Mouse (Mus musculus) hindbrain, embryonic 11.5 days (tissue): ENCODE measurements at regions not wholly inside any gene's neighbourhood (a gene's known extent, or its start where the extent isn't known, plus 50 kb on each side); places are given as distances from the start of the nearest gene placed in this dataset.
A peak's percentile ranks its signal among the peaks of the same experiment; 100 is the strongest.

ENCODE experiments used
- ATAC-seq: fragments of 200-750 bp; cut with Nextera tagmentation; 2 replicates; pipeline ENCODE4 v1.8.0; 2017; ENCODE audit warnings: mild to moderate bottlenecking, moderate TSS enrichment, moderate library complexity; ENCODE audit not compliant: low FRiP score
- DNase-seq: peaks from one replicate; pipeline ENCODE4 v3.0.0-alpha.2; 2015; ENCODE audit warnings: low spot score
- H3K27ac ChIP-seq: fragments of 300-500 bp; sonication (generic); 2 replicates; pipeline ENCODE4 v1.5.1; 2014; ENCODE audit warnings: mild to moderate bottlenecking, low read depth, low read length
- H3K27me3 ChIP-seq: fragments of 300-500 bp; sonication (generic); 2 replicates; pipeline ENCODE4 v1.6.1; 2014; ENCODE audit warnings: mild to moderate bottlenecking, low read length, moderate library complexity, mixed read lengths; ENCODE audit not compliant: control insufficient read depth, insufficient read depth
- H3K36me3 ChIP-seq: fragments of 300-500 bp; sonication (generic); 2 replicates; pipeline ENCODE4 v1.6.1; 2014; ENCODE audit warnings: mild to moderate bottlenecking, low read length, moderate library complexity, mixed read lengths; ENCODE audit not compliant: control insufficient read depth, insufficient read depth
- H3K4me1 ChIP-seq: fragments of 300-500 bp; sonication (generic); replicated peaks from 2 replicates; pipeline ENCODE4 v1.6.1; 2014; ENCODE audit warnings: low read length, mixed read lengths; ENCODE audit not compliant: control insufficient read depth, insufficient read depth
- H3K4me2 ChIP-seq: fragments of 300-500 bp; sonication (generic); replicated peaks from 2 replicates; pipeline ENCODE4 v1.6.1; 2014; ENCODE audit warnings: mild to moderate bottlenecking, low read depth, low read length
- H3K4me3 ChIP-seq: fragments of 300-500 bp; sonication (generic); 2 replicates; pipeline ENCODE4 v1.5.1; 2014; ENCODE audit warnings: low read depth, low read length
- H3K9ac ChIP-seq: fragments of 300-500 bp; sonication (generic); 2 replicates; pipeline ENCODE4 v1.6.1; 2014; ENCODE audit warnings: low read depth, low read length
- H3K9me3 ChIP-seq: fragments of 300-500 bp; sonication (generic); 2 replicates; pipeline ENCODE4 v1.6.1; 2016; ENCODE audit warnings: low read length; ENCODE audit not compliant: control insufficient read depth
- WGBS: fragments of 180-500 bp; shearing (Covaris S2); extraction: QIAGEN DNeasy Blood & Tissue Kit; methylation state at CpG from one replicate; pipeline ENCODE4 v1.1.7; 2014; 5-methylcytosine and 5-hydroxymethylcytosine counted together

DNA sequence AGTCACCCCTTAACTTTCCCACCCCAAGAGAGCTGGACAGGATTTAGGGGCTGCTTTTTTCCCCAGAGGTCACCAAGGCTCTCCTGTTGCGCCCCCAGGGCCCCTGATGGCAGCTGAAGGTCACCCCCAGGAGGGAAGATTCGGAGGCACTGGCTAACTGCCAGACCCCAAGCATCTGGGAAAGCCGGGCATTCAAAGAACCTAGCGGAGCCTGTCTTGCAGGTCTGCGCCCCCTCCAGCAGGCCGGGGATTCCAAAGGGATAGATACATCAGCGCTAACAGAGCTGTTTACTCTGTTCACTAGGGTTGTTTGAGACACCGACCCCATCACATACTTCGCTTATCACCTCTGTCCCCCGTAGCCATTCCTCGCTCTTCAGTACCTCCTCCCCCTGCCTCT is 154.6 kb upstream of the Usp9x start:
- no peaks in the 10 kb centered on the region for H3K4me1 ChIP-seq
- H3K9ac ChIP-seq, result no peak overlapping the region
- no peaks in the 10 kb centered on the region for H3K27me3 ChIP-seq
- H3K4me3 ChIP-seq, result no peak overlapping the region
- DNase-seq (no peak), ATAC-seq (no peak)
- H3K36me3 ChIP-seq, result no peaks in the 10 kb centered on the region
- H3K27ac ChIP-seq, result no peak overlapping the region
- H3K4me2 ChIP-seq, result no peak overlapping the region; the same call in 1 of the 2 replicates
- 29% methylated on average over 11 of the region's 11 CpGs for WGBS
- no peaks in the 10 kb centered on the region for H3K9me3 ChIP-seq

DNA sequence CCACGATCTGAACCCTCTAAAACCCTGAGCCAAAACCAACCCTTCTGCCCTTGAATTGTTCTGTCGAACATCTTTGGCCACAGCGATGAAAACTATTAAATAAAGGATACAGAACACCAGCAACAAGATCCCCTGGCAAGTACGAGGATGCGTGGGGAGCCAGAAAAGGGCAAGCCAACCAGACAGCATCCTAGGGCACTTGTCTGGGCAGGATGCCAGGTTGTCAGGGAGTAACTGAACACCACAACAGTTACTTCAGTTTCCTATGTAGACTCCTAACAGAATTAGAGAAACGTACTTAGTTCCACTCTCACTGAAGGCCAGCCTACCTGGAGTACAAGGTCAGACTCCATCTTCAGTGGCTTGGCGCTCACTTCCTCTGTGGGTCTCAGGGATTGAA is 138.4 kb upstream of the Med14 start:
- Histone ChIP-seq H3K4me1 (no peaks in the 10 kb centered on the region), H3K27ac (no peak overlapping the region), H3K36me3 (no peaks in the 10 kb centered on the region), H3K4me2 (no peak overlapping the region), H3K9ac (no peak overlapping the region), H3K4me3 (no peak overlapping the region), H3K27me3 (no peaks in the 10 kb centered on the region), H3K9me3 (no peaks in the 10 kb centered on the region)
- DNase-seq (no peak), ATAC-seq (no peak)
- WGBS, result 88% methylated on average over 7 of the region's 7 CpGs

DNA sequence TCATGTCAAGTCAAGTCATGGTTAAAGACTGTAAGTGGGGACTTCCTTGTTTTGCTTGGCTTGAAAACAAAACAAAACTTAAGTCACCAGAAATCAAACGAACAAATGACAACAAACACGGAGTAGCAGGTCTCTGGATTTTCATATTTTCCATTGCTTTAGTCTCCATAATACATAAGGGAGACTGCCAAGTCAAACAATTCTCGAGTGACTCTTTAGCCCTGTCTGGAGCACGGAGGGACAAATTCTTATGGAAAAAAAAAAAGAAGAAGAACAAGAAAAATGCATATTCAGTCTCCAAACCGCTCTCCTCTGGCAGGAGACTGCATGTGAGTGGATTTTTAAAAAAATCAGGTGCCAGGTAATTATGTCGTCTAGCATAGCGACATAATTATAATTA is 129.6 kb upstream of the Med14 start:
- ATAC-seq, result no peak
- no peaks in the 10 kb centered on the region for H3K36me3 ChIP-seq

GRCm38 (mm10) chrX:12889482-12889808 is 127.6 kb upstream of the Med14 start:
- H3K9me3 ChIP-seq, result no peaks in the 10 kb centered on the region
- DNase-seq (no peak), ATAC-seq (no peak)
- H3K27me3 ChIP-seq, result no peaks in the 10 kb centered on the region
- H3K4me2 ChIP-seq, result no peak overlapping the region
- WGBS, result 47% methylated on average over 1 of the region's 3 CpGs
- no peak overlapping the region for H3K27ac ChIP-seq
- H3K9ac ChIP-seq, result no peak overlapping the region
- no peaks in the 10 kb centered on the region for H3K4me1 ChIP-seq
- no peaks in the 10 kb centered on the region for H3K36me3 ChIP-seq
- H3K4me3 ChIP-seq, result no peak overlapping the region

More for the DNA sequence above, 129.6 kb upstream of the Med14 start:
- no peak for DNase-seq
- Histone ChIP-seq H3K9ac (no peak overlapping the region), H3K27ac (no peak overlapping the region), H3K4me3 (no peak overlapping the region), H3K4me2 (no peak overlapping the region), H3K27me3 (no peaks in the 10 kb centered on the region), H3K4me1 (no peaks in the 10 kb centered on the region), H3K9me3 (no peaks in the 10 kb centered on the region)
- 79% methylated on average over 7 of the region's 7 CpGs for WGBS

DNA sequence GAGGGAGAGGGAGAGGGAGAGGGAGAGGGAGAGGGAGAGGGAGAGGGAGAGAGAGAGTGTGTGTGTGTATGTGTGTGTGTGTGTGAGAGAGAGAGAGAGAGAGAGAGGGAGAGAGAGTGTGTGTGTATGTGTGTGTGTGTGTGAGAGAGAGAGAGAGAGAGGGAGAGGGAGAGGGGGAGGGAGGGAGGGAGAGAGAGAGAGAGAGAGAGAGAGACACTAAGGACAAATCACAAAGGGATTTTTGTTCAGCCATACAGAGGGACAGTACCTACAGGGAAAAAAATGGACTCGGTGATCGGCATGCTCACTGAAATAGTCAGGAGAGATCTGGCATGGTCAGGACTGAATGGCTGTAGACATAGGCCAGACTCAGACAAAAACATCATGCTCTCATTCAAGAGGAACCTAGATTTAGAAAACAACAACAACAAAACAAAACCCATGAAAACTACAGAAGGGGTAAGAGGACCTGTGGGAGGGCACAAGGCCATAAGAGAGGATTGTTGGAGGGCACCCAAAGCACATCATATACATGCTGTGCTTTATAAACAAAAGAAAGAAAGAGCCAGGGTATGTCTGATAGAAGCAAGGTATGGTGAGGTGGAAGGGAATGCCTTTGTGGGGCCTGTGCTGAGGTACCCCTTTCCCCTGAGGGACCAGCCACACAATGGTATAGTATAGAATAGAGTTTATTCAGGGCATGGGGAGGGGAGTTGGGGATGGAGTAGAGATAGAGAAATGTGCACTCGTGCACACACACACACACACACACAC is 127.0 kb upstream of the Med14 start:
- no peak overlapping the region for H3K4me2 ChIP-seq
- H3K36me3 ChIP-seq, result no peaks in the 10 kb centered on the region
- no peak overlapping the region for H3K4me3 ChIP-seq
- no peaks in the 10 kb centered on the region for H3K4me1 ChIP-seq
- no peak overlapping the region for H3K27ac ChIP-seq
- no peak for DNase-seq
- no peak overlapping the region for H3K9ac ChIP-seq
- peak; percentile 36; the same call in 1 of the 2 replicates for ATAC-seq
- WGBS, result 56% methylated on average over 3 of the region's 3 CpGs
- no peaks in the 10 kb centered on the region for H3K9me3 ChIP-seq
- H3K27me3 ChIP-seq, result no peaks in the 10 kb centered on the region

DNA sequence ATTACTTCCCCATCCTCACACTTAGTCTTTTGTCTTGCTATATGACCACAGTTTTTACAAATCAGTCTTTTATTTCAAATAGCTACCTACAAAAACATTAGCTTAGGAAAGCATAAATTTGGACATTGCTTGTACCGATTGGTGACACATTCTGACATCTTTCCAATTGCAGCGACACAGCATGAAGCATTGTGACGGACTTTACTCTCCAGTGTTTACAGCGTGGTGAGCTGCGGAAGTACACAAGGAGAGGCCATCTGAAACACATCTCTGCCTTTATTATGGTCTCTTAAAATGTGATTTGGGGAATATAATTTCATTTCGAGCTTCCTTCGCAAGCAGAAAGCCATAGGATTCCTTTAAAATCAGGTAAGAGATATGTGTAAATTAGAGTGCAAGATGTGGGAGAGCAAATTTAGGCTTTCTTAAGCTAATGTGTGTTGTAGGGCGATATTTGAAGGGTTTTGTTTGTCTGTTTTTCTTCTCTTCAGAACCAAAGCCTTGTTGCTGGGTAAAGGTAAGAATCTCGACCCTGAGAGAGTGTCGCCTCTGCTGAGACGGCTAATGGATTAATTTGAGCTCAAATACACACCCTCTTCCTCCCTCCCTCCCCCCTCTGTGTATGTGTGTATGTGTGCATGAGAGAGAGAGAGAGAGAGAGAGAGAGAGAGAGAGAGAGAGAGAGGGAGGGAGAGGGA is 126.3 kb upstream of the Med14 start:
- 65% methylated on average over 11 of the region's 11 CpGs for WGBS
- DNase-seq (no peak), ATAC-seq (no peak)
- Histone ChIP-seq H3K36me3 (no peaks in the 10 kb centered on the region), H3K4me1 (no peaks in the 10 kb centered on the region), H3K27me3 (no peaks in the 10 kb centered on the region), H3K9ac (no peak overlapping the region), H3K9me3 (no peaks in the 10 kb centered on the region), H3K27ac (no peak overlapping the region), H3K4me3 (no peak overlapping the region), H3K4me2 (no peak overlapping the region)

DNA sequence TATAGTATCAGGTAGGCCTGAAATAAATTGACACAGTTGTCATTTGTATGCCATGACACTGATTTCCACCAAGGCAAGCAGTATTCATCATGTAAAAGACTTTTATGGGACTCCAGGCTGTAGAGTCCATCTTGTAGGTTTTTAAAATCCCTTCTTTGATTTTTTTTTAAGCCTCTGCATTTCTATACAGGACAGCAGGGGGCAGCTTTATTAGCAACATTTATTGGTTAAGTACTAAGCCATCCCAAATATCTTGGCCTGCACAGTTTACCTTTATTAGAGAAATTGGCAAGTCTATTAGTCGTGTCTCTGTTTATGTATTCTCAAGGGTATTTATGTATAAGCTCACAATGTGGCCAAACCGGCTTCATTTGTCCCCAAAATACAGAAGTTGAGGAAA is 125.6 kb upstream of the Med14 start:
- H3K4me1 ChIP-seq, result no peaks in the 10 kb centered on the region
- WGBS, result 70% methylated on average over 2 of the region's 2 CpGs
- DNase-seq (no peak), ATAC-seq (no peak)
- H3K27me3 ChIP-seq, result no peaks in the 10 kb centered on the region
- no peak overlapping the region for H3K4me3 ChIP-seq
- H3K9me3 ChIP-seq, result no peaks in the 10 kb centered on the region
- H3K4me2 ChIP-seq, result no peak overlapping the region
- no peak overlapping the region for H3K27ac ChIP-seq
- H3K9ac ChIP-seq, result no peak overlapping the region
- H3K36me3 ChIP-seq, result no peaks in the 10 kb centered on the region

DNA sequence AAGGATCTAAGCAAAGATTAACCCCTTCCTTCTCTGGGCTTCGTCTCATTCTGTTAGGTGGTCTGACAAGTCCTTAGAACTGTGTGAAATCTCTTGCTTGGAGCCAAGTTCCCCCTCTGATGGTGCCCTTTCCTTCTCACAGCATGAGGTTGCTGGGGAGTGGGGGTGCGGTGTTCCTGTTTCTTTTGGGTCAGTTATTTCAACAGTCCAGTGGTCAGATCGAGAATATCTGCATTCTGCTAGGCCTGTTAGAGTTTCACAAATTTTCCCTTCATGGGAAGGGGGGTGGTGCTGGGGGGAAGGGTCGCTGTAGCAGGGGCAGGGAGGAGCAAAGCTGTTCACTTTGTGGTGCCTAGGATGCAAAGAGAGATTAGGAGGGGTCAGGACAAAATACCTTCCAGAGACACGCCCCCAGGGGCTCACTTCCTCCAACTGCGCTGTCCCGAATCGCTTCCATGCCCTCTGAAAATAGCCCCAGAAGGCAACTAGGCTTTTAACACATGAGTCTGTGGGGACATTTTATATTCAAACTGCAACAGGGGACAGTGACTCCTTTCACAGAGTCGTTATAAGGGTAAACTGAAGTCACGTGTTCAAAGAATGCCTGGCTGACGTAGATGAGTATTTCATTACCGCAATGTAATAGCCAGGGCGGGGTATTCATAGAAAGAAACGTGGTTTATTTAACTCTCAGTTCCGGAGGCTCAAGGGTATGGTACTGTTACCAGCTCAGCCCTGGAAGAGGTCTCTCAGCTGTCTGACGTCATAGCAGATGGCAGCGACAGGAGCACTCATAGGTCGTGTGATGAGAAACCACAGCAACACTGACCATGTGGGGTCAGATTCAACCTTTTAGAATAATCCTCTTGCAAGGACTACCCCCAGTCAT is 124.5 kb upstream of the Med14 start:
- Histone ChIP-seq H3K27ac (peak overlapping the region; percentile 24; the same call in 1 of the 2 replicates), H3K4me1 (no peaks in the 10 kb centered on the region), H3K9ac (no peak overlapping the region), H3K4me2 (peak overlapping the region; percentile 21; the same call in 1 of the 2 replicates), H3K36me3 (no peaks in the 10 kb centered on the region), H3K4me3 (peak overlapping the region; percentile 14; the same call in 1 of the 2 replicates), H3K27me3 (no peaks in the 10 kb centered on the region), H3K9me3 (no peaks in the 10 kb centered on the region)
- DNase-seq, result peak; percentile 30
- peak; percentile 68 for ATAC-seq
- 25% methylated on average over 18 of the region's 18 CpGs for WGBS
